Mouse (Mus musculus) embryonic stem cell, embryonic (primary cell): ENCODE measurements at regions not wholly inside any gene's neighbourhood (a gene's known extent, or its start where the extent isn't known, plus 50 kb on each side); places are given as distances from the start of the nearest gene placed in this dataset.

ENCODE experiments used
- CTCF ChIA-PET, 4 experiments: fragments of 300-600 bp in 2 of 4; fragments of 350-600 bp in 2 of 4; sonication (Branson Sonifier 250); formaldehyde crosslinking; loops; one replicate each; lab custom pipeline; 2022; ENCODE audit warnings: inconsistent platforms in 2 of 4; lab: Charles Lee
- POLR2A ChIA-PET, 4 experiments: fragments of 300-600 bp in 2 of 4; fragments of 350-600 bp in 2 of 4; sonication (Branson Sonifier 250); formaldehyde crosslinking; loops; one replicate each; lab custom pipeline; 2022; ENCODE audit warnings: antibody characterized with exemption in 4 of 4, inconsistent platforms in 1 of 4; lab: Charles Lee

- POLR2A ChIA-PET, result no interaction called here
- CTCF ChIA-PET, result no interaction called here
Measured at GRCm38 (mm10) chr2:12023402-12024111, 245.9 kb downstream of the Ankrd16 start.

- CTCF ChIA-PET, result interaction anchor here in 3 of 4 experiments (0.6 to 1.1 kb wide), 6 partner anchors 8 to 1252 kb away, joined by 3 to 4 read pairs (median 3); partner anchors contain the start of gene Itga8 (in 1 of the 3)
Measured at GRCm38 (mm10) chr2:12026220-12026619, 248.5 kb downstream of the Ankrd16 start.

GRCm38 (mm10) chr2:12033518-12034322 is 256.0 kb downstream of the Ankrd16 start:
- ChIA-PET CTCF (interaction anchor here in 1 of 4 experiments (0.7 kb wide), 1 partner anchor 8 kb away, joined by 3 read pairs; no protein-coding TSS in a partner anchor), POLR2A (interaction anchor here in 1 of 4 experiments (0.6 kb wide), 1 partner anchor 308 kb away, joined by 10 read pairs; no protein-coding TSS in a partner anchor)

More at GRCm38 (mm10) chr2:12026220-12026619, 248.5 kb downstream of the Ankrd16 start:
- POLR2A ChIA-PET, result no interaction called here

GRCm38 (mm10) chr2:12034323-12034585 is 256.6 kb downstream of the Ankrd16 start:
- POLR2A ChIA-PET, result interaction anchor here in 1 of 4 experiments (0.6 kb wide), 1 partner anchor 308 kb away, joined by 10 read pairs; no protein-coding TSS in a partner anchor

GRCm38 (mm10) chr2:12049386-12049785 is 252.3 kb downstream of the Itga8 start:
- ChIA-PET CTCF (interaction anchor here in 1 of 4 experiments (1.5 kb wide), 1 partner anchor 253 kb away, joined by 7 read pairs; the partner anchor contains the start of gene Itga8), POLR2A (no interaction called here)

More at GRCm38 (mm10) chr2:12034323-12034585, 256.6 kb downstream of the Ankrd16 start:
- CTCF ChIA-PET, result interaction anchor here in 1 of 4 experiments (0.7 kb wide), 1 partner anchor 8 kb away, joined by 3 read pairs; no protein-coding TSS in a partner anchor

- ChIA-PET POLR2A (no interaction called here), CTCF (interaction anchor here in 1 of 4 experiments (0.7 to 1.5 kb wide), 2 partner anchors 252 to 386 kb away, joined by 3 to 7 read pairs; partner anchors contain the start of gene Itga8)
Measured at GRCm38 (mm10) chr2:12049972-12050371, 251.8 kb downstream of the Itga8 start.

GRCm38 (mm10) chr2:12053404-12054164 is 248.1 kb downstream of the Itga8 start:
- ChIA-PET CTCF (interaction anchor here in 1 of 4 experiments (0.5 kb wide), 1 partner anchor 1534 kb away, joined by 4 read pairs; no protein-coding TSS in a partner anchor), POLR2A (interaction anchor here in 1 of 4 experiments (0.6 kb wide), 1 partner anchor 29 kb away, joined by 3 read pairs; no protein-coding TSS in a partner anchor)

- CTCF ChIA-PET, result no interaction called here
Measured at GRCm38 (mm10) chr2:12054165-12054500, 247.6 kb downstream of the Itga8 start.

More at GRCm38 (mm10) chr2:12054165-12054500, 247.6 kb downstream of the Itga8 start:
- POLR2A ChIA-PET, result interaction anchor here in 1 of 4 experiments (0.6 kb wide), 1 partner anchor 29 kb away, joined by 3 read pairs; no protein-coding TSS in a partner anchor
